Mouse (Mus musculus): ENCODE data around the gene Cactin. TPM values are rescaled to one million over a fixed set of nuclear protein-coding genes. Genes with fewer than 3 reads are reported as not detected.

Gene Cactin
- polyA plus RNA-seq, 1 experiment: 13.2 TPM

DNA sequence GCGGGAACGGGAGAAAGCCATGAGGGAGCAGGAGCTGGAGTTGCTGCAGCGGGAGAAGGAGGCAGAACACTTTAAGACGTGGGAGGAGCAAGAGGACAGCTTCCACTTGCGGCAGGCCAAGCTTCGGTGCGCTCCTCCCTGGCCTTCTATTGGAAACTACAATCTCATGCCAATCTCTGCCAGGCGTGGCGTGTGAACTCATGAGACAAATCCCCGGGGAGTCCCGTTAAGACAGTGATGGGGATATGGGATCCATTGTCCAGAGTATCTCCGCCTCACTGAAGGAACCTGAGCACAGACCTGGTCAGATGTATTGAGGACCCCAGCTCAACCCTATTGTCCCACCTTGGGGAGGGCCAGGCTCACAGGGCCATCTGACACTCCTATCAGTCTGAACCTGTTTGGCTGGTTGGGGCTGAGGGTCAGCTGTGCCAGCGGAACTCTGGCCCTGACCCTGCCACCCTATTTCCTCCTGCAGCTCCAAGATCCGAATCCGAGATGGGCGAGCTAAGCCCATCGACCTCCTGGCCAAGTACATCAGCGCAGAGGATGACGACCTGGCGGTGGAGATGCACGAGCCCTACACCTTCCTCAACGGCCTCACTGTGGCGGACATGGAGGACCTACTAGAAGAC lies 2.4 kb downstream of the Cactin start:
- peak overlapping the region; percentile 86 for H3K4me3 ChIP-seq (replicated peaks)
- peaks cover 72% of the 10 kb centered on the region for H3K36me3 ChIP-seq (ENCODE audit: control insufficient read depth)
- peaks cover 62% of the 10 kb centered on the region for H3K4me1 ChIP-seq (ENCODE audit: control insufficient read depth)
- no peaks in the 10 kb centered on the region for H3K9me3 ChIP-seq (ENCODE audit: control insufficient read depth, low read length)
- no peaks in the 10 kb centered on the region for H3K27me3 ChIP-seq (ENCODE audit: control insufficient read depth)
- TF ChIP-seq TAL1 (IDR thresholded peaks at IDR 0.05; ENCODE audit: low read length) (no peak), GATA1 (IDR thresholded peaks at IDR 0.05; ENCODE audit: low read length) (no peak)

DNA sequence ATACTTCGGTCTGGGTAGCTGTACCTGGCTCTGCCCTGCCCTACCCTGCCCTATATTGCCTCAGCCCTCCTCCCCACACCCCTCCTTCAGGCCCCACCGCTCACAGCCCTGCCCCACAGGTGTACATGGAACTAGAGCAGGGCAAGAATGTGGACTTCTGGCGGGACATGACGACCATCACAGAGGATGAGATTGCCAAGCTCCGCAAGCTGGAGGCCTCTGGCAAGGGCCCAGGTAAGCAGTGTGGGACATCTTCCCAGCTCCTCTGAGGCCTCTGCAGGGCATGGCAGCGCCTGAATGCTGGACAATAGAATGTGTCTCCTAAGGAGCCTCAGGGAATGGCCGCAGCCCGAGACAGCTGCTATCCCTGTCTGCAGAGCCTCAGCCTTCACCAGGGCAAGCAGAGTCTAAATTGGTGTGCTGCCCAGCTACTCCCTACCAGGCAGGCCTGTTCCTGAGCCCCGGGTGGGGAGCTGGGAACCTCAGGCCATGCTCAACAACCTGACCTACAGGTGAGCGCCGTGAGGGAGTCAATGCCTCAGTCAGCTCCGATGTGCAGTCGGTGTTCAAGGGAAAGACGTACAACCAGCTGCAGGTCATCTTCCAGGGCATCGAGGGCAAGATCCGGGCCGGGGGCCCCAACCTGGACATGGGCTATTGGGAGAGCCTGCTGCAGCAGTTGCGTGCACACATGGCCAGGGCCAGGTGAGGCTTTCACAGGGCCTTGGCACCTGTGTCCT lies 3.1 kb downstream of the Cactin start:
- peaks cover 62% of the 10 kb centered on the region for H3K4me1 ChIP-seq (ENCODE audit: control insufficient read depth)
- H3K4me3 ChIP-seq (replicated peaks): no peak overlapping the region
- H3K27me3 ChIP-seq (ENCODE audit: control insufficient read depth): no peaks in the 10 kb centered on the region
- H3K9me3 ChIP-seq (ENCODE audit: control insufficient read depth, low read length): no peaks in the 10 kb centered on the region
- TF ChIP-seq GATA1 (IDR thresholded peaks at IDR 0.05; ENCODE audit: low read length) (no peak), TAL1 (IDR thresholded peaks at IDR 0.05; ENCODE audit: low read length) (no peak)
- peaks cover 72% of the 10 kb centered on the region for H3K36me3 ChIP-seq (ENCODE audit: control insufficient read depth)

- Histone ChIP-seq H3K36me3 (ENCODE audit: control insufficient read depth) (peaks cover 77% of the 10 kb centered on the region), H3K4me1 (ENCODE audit: control insufficient read depth) (peaks cover 57% of the 10 kb centered on the region), H3K4me3 (replicated peaks) (no peak overlapping the region), H3K9me3 (ENCODE audit: control insufficient read depth, low read length) (no peaks in the 10 kb centered on the region), H3K27me3 (ENCODE audit: control insufficient read depth) (no peaks in the 10 kb centered on the region; the same call in 1 of the 2 replicates)
- no peak for TF ChIP-seq TAL1 (IDR thresholded peaks at IDR 0.05; ENCODE audit: low read length)
- no peak for TF ChIP-seq GATA1 (IDR thresholded peaks at IDR 0.05; ENCODE audit: low read length)
Observed at GRCm38 (mm10) chr10:81325176-81325575, 4.3 kb downstream of the Cactin start.

- H3K4me3 ChIP-seq (replicated peaks): no peak overlapping the region
- H3K27me3 ChIP-seq (ENCODE audit: control insufficient read depth): no peaks in the 10 kb centered on the region; the same call in 1 of the 2 replicates
- no peak for TF ChIP-seq TAL1 (IDR thresholded peaks at IDR 0.05; ENCODE audit: low read length)
- TF ChIP-seq GATA1 (IDR thresholded peaks at IDR 0.05; ENCODE audit: low read length): no peak
- H3K36me3 ChIP-seq (ENCODE audit: control insufficient read depth): peaks cover 77% of the 10 kb centered on the region
- H3K9me3 ChIP-seq (ENCODE audit: control insufficient read depth, low read length): no peaks in the 10 kb centered on the region
- H3K4me1 ChIP-seq (ENCODE audit: control insufficient read depth): peaks cover 55% of the 10 kb centered on the region
Observed at GRCm38 (mm10) chr10:81325781-81326180, 4.9 kb downstream of the Cactin start.

DNA sequence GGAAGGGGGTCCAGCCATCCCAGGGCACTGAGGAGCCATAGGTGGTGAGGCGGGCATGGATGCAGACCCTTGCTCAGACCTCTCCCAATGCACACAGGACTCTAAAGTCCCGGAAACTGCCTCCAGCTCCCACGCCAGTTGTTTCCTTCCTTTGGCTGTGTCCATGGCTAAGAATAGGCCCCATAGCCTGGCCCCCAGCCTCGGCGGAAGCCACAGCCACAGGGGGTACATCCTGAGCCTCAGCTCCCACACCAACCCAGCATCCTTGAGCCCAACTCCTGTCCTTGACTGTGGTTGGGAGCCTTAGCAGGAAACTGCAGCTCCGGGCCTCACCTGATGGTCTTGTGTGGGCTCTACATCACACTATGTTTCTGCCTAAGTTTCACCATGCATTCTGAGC lies 6.0 kb downstream of the Cactin start:
- TF ChIP-seq GATA1 (IDR thresholded peaks at IDR 0.05; ENCODE audit: low read length) (no peak), TAL1 (IDR thresholded peaks at IDR 0.05; ENCODE audit: low read length) (no peak)
- peaks cover 50% of the 10 kb centered on the region for H3K4me1 ChIP-seq (ENCODE audit: control insufficient read depth)

GRCm38 (mm10) chr10:81327959-81328358 lies 7.1 kb downstream of the Cactin start:
- Histone ChIP-seq H3K36me3 (ENCODE audit: control insufficient read depth) (peaks cover 64% of the 10 kb centered on the region), H3K4me3 (replicated peaks) (no peak overlapping the region), H3K27me3 (ENCODE audit: control insufficient read depth) (peaks cover 15% of the 10 kb centered on the region), H3K4me1 (ENCODE audit: control insufficient read depth) (peaks cover 39% of the 10 kb centered on the region), H3K9me3 (ENCODE audit: control insufficient read depth, low read length) (no peaks in the 10 kb centered on the region)
- TF ChIP-seq TAL1 (IDR thresholded peaks at IDR 0.05; ENCODE audit: low read length) (no peak), GATA1 (IDR thresholded peaks at IDR 0.05; ENCODE audit: low read length) (no peak)

More for the DNA sequence above, 6.0 kb downstream of the Cactin start:
- H3K36me3 ChIP-seq (ENCODE audit: control insufficient read depth): peaks cover 75% of the 10 kb centered on the region
- no peak overlapping the region for H3K4me3 ChIP-seq (replicated peaks)
- H3K27me3 ChIP-seq (ENCODE audit: control insufficient read depth): peaks cover 4% of the 10 kb centered on the region
- no peaks in the 10 kb centered on the region for H3K9me3 ChIP-seq (ENCODE audit: control insufficient read depth, low read length)

DNA sequence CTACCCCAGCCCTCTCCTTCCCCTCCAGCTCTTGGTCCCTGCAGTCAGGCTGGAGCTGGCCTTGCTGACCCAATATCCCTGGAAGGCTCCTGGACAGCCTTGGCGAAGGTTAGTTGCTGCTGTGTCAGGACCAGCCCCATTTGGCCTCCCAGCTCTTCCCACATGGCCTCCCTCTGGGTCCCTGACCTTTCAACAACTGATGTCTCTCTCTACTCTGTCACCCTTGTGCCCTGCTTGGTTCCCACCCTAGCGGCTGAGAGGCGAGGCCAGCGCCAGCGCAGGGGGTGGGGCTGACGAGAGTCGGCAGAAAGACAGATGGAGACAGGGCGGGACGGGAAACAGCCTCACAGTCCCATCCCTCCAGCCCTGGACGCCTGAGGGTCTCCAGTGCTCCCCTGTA lies 7.5 kb downstream of the Cactin start, which contains the start of gene Tbxa2r:
Gene Tbxa2r, plus strand, starts transcription at position 346 of the 400 bp plus-strand sequence.
- H3K36me3 ChIP-seq (ENCODE audit: control insufficient read depth): peaks cover 60% of the 10 kb centered on the region
- H3K9me3 ChIP-seq (ENCODE audit: control insufficient read depth, low read length): no peaks in the 10 kb centered on the region
- H3K4me3 ChIP-seq (replicated peaks): no peak within 1 kb of the TSS
- TF ChIP-seq TAL1 (IDR thresholded peaks at IDR 0.05; ENCODE audit: low read length): no peak
- no peak for TF ChIP-seq GATA1 (IDR thresholded peaks at IDR 0.05; ENCODE audit: low read length)
- H3K4me1 ChIP-seq (ENCODE audit: control insufficient read depth): peaks cover 36% of the 10 kb centered on the region
- H3K27me3 ChIP-seq (ENCODE audit: control insufficient read depth): peaks cover 16% of the 10 kb centered on the region

- Histone ChIP-seq H3K4me3 (replicated peaks) (no peak overlapping the region), H3K4me1 (ENCODE audit: control insufficient read depth) (peaks cover 30% of the 10 kb centered on the region), H3K9me3 (ENCODE audit: control insufficient read depth, low read length) (no peaks in the 10 kb centered on the region), H3K27me3 (ENCODE audit: control insufficient read depth) (peaks cover 16% of the 10 kb centered on the region), H3K36me3 (ENCODE audit: control insufficient read depth) (peaks cover 50% of the 10 kb centered on the region)
- TF ChIP-seq GATA1 (IDR thresholded peaks at IDR 0.05; ENCODE audit: low read length) (no peak), TAL1 (IDR thresholded peaks at IDR 0.05; ENCODE audit: low read length) (no peak)
Observed at GRCm38 (mm10) chr10:81329194-81329975, 8.5 kb downstream of the Cactin start.

- peaks cover 44% of the 10 kb centered on the region for H3K36me3 ChIP-seq (ENCODE audit: control insufficient read depth)
- peaks cover 30% of the 10 kb centered on the region for H3K4me1 ChIP-seq (ENCODE audit: control insufficient read depth)
- no peak for TF ChIP-seq GATA1 (IDR thresholded peaks at IDR 0.05; ENCODE audit: low read length)
- no peak for TF ChIP-seq TAL1 (IDR thresholded peaks at IDR 0.05; ENCODE audit: low read length)
- no peak overlapping the region for H3K4me3 ChIP-seq (replicated peaks)
- peaks cover 16% of the 10 kb centered on the region for H3K27me3 ChIP-seq (ENCODE audit: control insufficient read depth)
- H3K9me3 ChIP-seq (ENCODE audit: control insufficient read depth, low read length): no peaks in the 10 kb centered on the region
Observed at GRCm38 (mm10) chr10:81330007-81330406, 9.1 kb downstream of the Cactin start.
